Mouse (Mus musculus) midbrain, embryonic 16.5 days (tissue): ENCODE measurements around the gene Olfr857. TPM values are rescaled to one million over a fixed set of nuclear protein-coding genes. Genes with fewer than 3 reads are reported as not detected.
"Not testable (repeated sequence)": the region's sequence is repeated elsewhere in the genome, so short reads cannot be mapped to it uniquely, and the experiment has no call there.

ENCODE experiments used
- ATAC-seq: fragments of 200-750 bp; cut with Nextera tagmentation; 2 replicates; pipeline ENCODE4 v1.8.0; 2017; ENCODE audit warnings: moderate TSS enrichment
- H3K27ac ChIP-seq: fragments of 300-500 bp; sonication (generic); 2 replicates; pipeline ENCODE4 v1.5.1; 2014; ENCODE audit warnings: mild to moderate bottlenecking, low read length, mixed read lengths
- H3K27me3 ChIP-seq: fragments of 300-500 bp; sonication (generic); 2 replicates; pipeline ENCODE4 v1.6.1; 2014; ENCODE audit warnings: low read depth, low read length, mixed read lengths; ENCODE audit not compliant: control insufficient read depth, insufficient read depth
- H3K36me3 ChIP-seq: fragments of 300-500 bp; sonication (generic); 2 replicates; pipeline ENCODE4 v1.6.1; 2014; ENCODE audit warnings: mild to moderate bottlenecking, low read length, moderate library complexity, mixed read lengths; ENCODE audit not compliant: control insufficient read depth, insufficient read depth
- H3K4me1 ChIP-seq: fragments of 300-500 bp; sonication (generic); 2 replicates; pipeline ENCODE4 v1.6.1; 2014; ENCODE audit warnings: mild to moderate bottlenecking, low read length, mixed read lengths; ENCODE audit not compliant: control insufficient read depth, insufficient read depth
- H3K4me2 ChIP-seq: fragments of 300-500 bp; sonication (generic); 2 replicates; pipeline ENCODE4 v1.6.1; 2014; ENCODE audit warnings: mild to moderate bottlenecking, low read length, mixed read lengths
- H3K4me3 ChIP-seq: fragments of 300-500 bp; sonication (generic); 2 replicates; pipeline ENCODE4 v1.5.1; 2014; ENCODE audit warnings: low read depth, mild to moderate bottlenecking, low read length, moderate library complexity, mixed read lengths
- H3K9ac ChIP-seq: fragments of 300-500 bp; sonication (generic); 2 replicates; pipeline ENCODE4 v1.6.1; 2014; ENCODE audit warnings: low read depth, low read length, mixed read lengths
- H3K9me3 ChIP-seq: fragments of 300-500 bp; sonication (generic); replicated peaks from 2 replicates; pipeline ENCODE4 v1.6.1; 2014; ENCODE audit warnings: mild to moderate bottlenecking, low read length, mixed read lengths; ENCODE audit not compliant: control insufficient read depth, poor library complexity, severe bottlenecking
- WGBS: fragments of 180-500 bp; shearing (Covaris S2); extraction: QIAGEN DNeasy Blood & Tissue Kit; methylation state at CpG from one replicate; pipeline ENCODE4 v1.1.7; 2014; 5-methylcytosine and 5-hydroxymethylcytosine counted together
- polyA plus RNA-seq: library from polyadenylated mRNA; unstranded; fragments of >200 nt; fragmentation: Nextera tagmentation; extraction: Ambion mirVana; gene quantifications from 2 replicates; pipeline ENCODE4 v1.2.1, GENCODE M21; 2015

Olfr857 gene
- not detected in 2 replicates for polyA plus RNA-seq

DNA sequence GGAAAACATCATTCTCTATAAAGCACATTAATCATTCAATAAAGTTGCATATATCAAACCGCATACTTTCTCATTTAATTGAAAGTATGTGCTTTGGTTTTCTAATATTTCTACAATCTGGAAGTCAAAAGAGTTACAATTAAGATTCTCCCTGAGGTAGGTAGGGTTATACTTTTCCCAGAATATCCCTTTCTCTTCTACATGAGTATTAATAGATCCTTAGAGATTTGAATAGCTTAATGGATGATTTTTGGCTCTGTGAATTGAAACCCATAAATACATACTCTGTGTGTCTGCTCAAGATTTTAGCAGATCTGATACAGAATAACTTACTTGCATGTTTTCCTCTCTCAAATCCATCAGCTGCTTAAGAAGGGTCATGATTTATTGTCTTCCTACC lies at the start of gene Olfr857:
Olfr857 (plus strand) TSS at position 301 of the 400 bp plus-strand sequence.
- 0 out of 2 replicates have a peak, but pooled peaks cover 2% of the 10 kb centered on the region for H3K9me3 ChIP-seq
- no peaks in the 10 kb centered on the region for H3K36me3 ChIP-seq
- no peak within 1 kb of the TSS for H3K4me2 ChIP-seq
- no peak within 1 kb of the TSS for H3K4me3 ChIP-seq
- no peak within 1 kb of the TSS for H3K27ac ChIP-seq
- 91% methylated on average over 1 of the region's 1 CpGs for WGBS
- H3K9ac ChIP-seq = no peak within 1 kb of the TSS
- ATAC-seq = no peak
- H3K4me1 ChIP-seq = no peaks in the 10 kb centered on the region
- H3K27me3 ChIP-seq = no peaks in the 10 kb centered on the region

DNA sequence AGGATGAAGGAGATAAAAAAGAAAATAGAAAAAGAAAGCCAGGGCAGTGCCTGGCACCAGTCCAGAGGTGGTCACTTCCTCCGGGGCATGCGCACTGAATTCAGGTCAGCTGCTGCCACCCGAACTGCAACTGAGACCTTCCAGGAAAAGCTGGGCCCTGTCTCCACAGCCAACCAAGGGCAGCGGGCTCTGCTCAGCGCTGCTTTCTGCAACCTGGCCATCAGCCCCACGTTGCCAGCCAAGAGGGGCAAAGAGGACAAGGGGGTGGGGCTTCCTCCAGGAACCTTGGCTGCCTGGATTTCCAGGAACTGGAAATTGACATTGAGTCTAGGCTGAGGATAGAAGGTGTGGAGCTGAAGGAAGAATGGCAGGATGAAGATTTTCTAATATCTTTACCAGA lies 19.0 kb upstream of the Olfr857 start:
- 90% methylated on average over 6 of the region's 6 CpGs for WGBS
- Histone ChIP-seq H3K9me3 (peaks cover 2% of the 10 kb centered on the region; the same call in 1 of the 2 replicates), H3K27ac (no peak overlapping the region)

GRCm38 (mm10) chr9:19691426-19691825 lies 17.8 kb upstream of the Olfr857 start:
- Histone ChIP-seq H3K4me3 (no peak overlapping the region), H3K4me1 (no peaks in the 10 kb centered on the region), H3K9me3 (peaks cover 2% of the 10 kb centered on the region; the same call in 1 of the 2 replicates), H3K36me3 (no peaks in the 10 kb centered on the region), H3K27ac (no peak overlapping the region), H3K4me2 (no peak overlapping the region), H3K27me3 (no peaks in the 10 kb centered on the region), H3K9ac (no peak overlapping the region)
- WGBS = 84% methylated on average over 1 of the region's 1 CpGs
- no peak for ATAC-seq

More for the DNA sequence above, 19.0 kb upstream of the Olfr857 start:
- Histone ChIP-seq H3K4me2 (no peak overlapping the region), H3K27me3 (no peaks in the 10 kb centered on the region), H3K36me3 (no peaks in the 10 kb centered on the region), H3K9ac (no peak overlapping the region), H3K4me1 (no peaks in the 10 kb centered on the region), H3K4me3 (no peak overlapping the region)
- ATAC-seq = no peak

DNA sequence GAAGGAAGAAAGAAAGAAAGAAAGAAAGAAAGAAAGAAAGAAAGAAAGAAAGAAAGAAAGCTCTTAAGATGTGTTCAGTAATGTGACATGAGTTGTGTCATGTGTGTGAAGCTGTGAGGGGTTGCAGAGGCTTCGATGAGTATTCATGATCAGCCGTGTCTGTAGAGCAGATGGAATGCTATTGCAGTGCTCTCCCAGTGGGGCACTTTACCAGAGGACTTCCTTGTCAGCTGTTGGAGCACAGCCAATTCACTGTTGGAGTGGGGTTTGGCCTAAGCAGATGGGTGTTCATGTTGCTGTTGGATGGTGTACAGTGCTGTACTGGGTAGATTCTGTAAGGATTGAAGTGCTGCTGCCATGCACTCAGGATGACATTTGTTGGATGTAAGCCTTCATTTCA lies 16.8 kb upstream of the Olfr857 start:
- Histone ChIP-seq H3K4me3 (no peak overlapping the region), H3K4me1 (no peaks in the 10 kb centered on the region), H3K27ac (no peak overlapping the region), H3K9me3 (peaks cover 2% of the 10 kb centered on the region; the same call in 1 of the 2 replicates), H3K36me3 (no peaks in the 10 kb centered on the region), H3K27me3 (no peaks in the 10 kb centered on the region), H3K4me2 (no peak overlapping the region), H3K9ac (no peak overlapping the region)
- WGBS = 91% methylated on average over 2 of the region's 2 CpGs
- no peak for ATAC-seq

GRCm38 (mm10) chr9:19694285-19694684 lies 14.9 kb upstream of the Olfr857 start:
- H3K9ac ChIP-seq, H3K27me3 ChIP-seq, ATAC-seq, H3K9me3 ChIP-seq, H3K4me3 ChIP-seq, H3K36me3 ChIP-seq, H3K4me2 ChIP-seq, H3K27ac ChIP-seq, H3K4me1 ChIP-seq: not testable (repeated sequence)
- 43% methylated on average over 2 of the region's 2 CpGs for WGBS

DNA sequence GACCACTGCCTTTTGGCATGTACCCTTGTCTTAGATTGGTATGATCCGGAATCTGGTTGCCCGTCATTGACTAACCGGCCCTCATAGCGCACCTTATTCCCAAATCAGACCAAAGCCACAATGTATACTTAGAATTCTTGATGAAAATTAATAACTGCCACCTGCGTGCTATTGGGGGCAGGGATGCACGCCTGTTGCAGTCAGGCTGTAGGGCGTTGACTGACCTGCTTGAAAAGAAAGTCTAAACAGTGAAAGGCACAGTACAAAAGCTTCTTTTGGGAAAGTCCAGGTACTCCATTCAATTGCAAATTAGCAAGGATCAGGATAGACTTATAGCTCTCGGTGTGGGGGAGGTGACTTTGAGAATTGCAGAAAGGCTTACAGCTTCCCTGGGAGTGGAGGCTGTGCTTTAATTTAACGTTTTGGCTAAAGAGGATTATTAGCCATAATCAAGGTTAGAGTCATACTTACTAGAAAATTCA lies 14.3 kb upstream of the Olfr857 start:
- H3K27me3 ChIP-seq, H3K4me1 ChIP-seq, H3K27ac ChIP-seq, H3K9ac ChIP-seq, H3K4me3 ChIP-seq, ATAC-seq, H3K36me3 ChIP-seq, H3K9me3 ChIP-seq, H3K4me2 ChIP-seq: not testable (repeated sequence)
- WGBS = 55% methylated on average over 9 of the region's 9 CpGs

- not testable (repeated sequence) for ATAC-seq, H3K9ac ChIP-seq
- 59% methylated on average over 2 of the region's 2 CpGs for WGBS
Measured at GRCm38 (mm10) chr9:19704546-19704945, 4.7 kb upstream of the Olfr857 start.

More at GRCm38 (mm10) chr9:19704546-19704945, 4.7 kb upstream of the Olfr857 start:
- not testable (repeated sequence) for H3K4me2 ChIP-seq, H3K4me3 ChIP-seq, H3K9me3 ChIP-seq, H3K4me1 ChIP-seq, H3K27me3 ChIP-seq, H3K36me3 ChIP-seq, H3K27ac ChIP-seq

Other genes with a start within 250 kb of the Olfr857 start
- not detected in 2 replicates for gene Olfr850, start 231.2 kb upstream of the Olfr857 start, polyA plus RNA-seq
- gene Olfr851, start 216.1 kb upstream of the Olfr857 start, polyA plus RNA-seq = not detected in 2 replicates
- not detected in 2 replicates for gene Olfr853, start 168.4 kb upstream of the Olfr857 start, polyA plus RNA-seq
- gene Olfr854, start 142.1 kb upstream of the Olfr857 start, polyA plus RNA-seq = not detected in 2 replicates
- not detected in 2 replicates for gene Olfr855, start 126.8 kb upstream of the Olfr857 start, polyA plus RNA-seq
- 38.1 and 43.9 TPM in 2 replicates for gene Zfp317, start 87.3 kb upstream of the Olfr857 start, polyA plus RNA-seq
- gene Olfr58, start 70.8 kb downstream of the Olfr857 start, polyA plus RNA-seq = not detected in 2 replicates
- not detected in 2 replicates for gene Olfr859, start 95.5 kb downstream of the Olfr857 start, polyA plus RNA-seq
- gene Olfr860, start 140.3 kb downstream of the Olfr857 start, polyA plus RNA-seq = not detected in 2 replicates
- gene Olfr862, start 178.6 kb downstream of the Olfr857 start, polyA plus RNA-seq = not detected in 2 replicates
- gene Olfr77, start 207.4 kb downstream of the Olfr857 start, polyA plus RNA-seq = 0.07 and 0.13 TPM in 2 replicates